Mouse (Mus musculus) left cerebral cortex, adult 11 months (tissue): ENCODE results near the gene Prss43.
"Not testable (repeated sequence)": the region's sequence is repeated elsewhere in the genome, so short reads cannot be mapped to it uniquely, and the experiment has no call there.

Source experiments
- DNase-seq: peaks from one replicate; pipeline ENCODE4 v3.0.0; 2022; ENCODE audit warnings: low spot score

The Prss43 gene

DNA sequence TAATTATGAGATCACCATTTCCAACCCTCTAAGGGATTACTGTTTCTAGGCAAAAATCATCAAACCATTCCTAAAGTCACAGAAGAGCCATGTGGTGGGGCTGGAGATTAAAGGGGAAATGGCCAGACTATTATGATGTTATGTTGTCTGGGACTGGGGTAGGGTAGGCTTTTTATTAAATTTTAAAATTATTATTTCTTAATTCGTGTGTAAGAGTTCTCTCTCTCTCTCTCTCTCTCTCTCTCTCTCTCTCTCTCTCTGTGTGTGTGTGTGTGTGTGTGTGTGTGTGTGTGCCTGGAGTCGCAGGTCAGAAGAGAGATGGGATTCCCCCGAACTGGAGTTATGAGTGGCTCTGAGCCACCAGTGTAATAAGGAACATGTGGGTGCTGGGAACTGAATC lies at the start of gene Prss43:
Gene Prss43, plus strand, starts transcription at position 301 of the 400 bp plus-strand sequence.
- no peak for DNase-seq

DNA sequence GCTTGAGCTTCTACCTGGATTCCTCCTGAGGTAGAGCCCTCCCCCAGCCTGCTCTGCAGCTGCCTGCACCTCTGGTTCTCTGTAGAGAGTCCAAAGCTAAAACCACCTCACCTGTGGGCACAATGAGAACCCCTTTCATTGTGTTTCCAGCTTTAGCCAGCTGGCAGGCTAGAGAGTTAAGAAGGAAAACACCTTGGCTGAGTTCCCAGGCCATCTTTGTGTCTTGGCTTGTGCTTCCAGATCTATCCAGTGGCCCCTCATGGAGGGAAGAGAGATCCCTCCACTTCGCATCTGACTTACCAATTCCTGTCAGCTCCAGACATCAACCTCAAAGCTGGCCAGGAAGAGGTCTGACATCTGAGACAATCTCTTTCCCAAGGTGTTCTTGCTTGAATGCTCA lies 48.4 kb upstream of the Prss43 start:
- DNase-seq = no peak

DNA sequence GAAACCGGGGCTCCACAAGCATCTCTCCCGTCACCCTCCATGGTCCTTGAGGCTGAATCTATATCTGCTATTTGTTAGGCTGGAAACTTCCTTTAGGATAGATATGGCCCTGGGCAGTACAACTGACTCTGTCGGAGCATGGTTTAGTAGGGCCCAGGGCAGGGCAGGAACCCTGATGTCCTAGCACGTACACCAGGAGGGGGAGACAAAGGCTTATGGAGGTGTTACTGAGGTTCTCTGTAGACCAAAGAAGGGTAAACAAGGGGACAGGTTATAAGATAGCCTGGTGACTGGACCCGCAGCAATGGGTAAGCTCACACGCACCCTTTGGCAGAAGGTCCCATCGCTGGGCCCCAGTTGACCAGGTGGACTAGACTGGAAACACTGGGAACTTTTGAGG lies 47.9 kb upstream of the Prss43 start:
- DNase-seq = no peak

DNA sequence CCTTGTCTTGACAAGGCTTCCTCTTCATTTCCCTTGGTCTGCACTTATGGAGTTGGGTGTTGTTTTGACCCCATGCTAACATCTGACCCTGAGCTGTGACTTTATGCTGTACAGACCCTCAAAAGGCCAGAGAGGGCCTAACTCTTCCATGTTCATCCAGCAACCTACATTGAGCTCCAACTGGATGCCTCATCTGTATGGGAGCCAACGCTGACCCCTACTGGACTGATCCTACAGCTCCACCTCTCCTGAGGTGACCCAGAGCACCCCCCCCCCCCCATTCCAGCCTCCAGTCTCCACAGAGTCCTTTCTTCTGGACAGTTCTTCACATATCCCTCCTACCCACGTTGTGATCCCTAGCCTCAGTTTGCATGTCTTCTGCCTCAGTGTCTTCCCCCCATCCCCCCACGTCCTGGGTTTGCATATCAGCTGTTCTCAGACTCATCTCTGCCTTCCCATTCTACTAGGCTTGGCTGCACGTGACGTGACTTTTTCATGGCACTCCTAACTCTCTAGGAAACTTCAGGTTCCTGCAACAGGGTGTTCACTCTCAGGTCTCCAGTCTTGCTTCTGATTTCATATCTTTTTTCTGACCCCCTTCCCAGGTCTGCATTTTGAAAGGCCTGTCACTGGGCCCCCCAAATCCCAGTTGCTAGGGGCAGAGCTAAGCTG lies 47.1 kb upstream of the Prss43 start:
- no peak for DNase-seq

DNA sequence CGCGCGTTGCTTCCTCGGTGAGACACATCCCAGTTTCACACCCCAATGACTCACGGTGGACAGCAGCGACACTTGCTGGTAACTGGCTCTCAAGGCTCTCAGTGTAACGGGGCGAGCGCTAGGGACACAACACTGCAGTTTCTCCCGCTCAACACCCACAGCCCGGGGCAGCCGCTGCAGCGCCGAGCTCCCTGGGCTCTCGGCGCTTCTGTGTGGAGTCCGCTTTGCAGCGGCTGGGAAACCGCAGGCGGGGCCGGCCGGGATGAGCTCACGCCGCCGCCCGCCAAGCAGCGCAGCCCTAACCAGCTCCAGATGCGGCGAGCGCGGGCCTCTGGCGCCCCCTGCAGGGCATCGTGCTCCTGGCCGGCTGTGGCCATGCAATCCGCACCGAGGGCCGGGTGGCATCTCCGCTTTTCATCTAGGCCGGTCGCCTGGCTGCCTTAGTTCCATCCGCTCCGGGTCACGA lies 45.2 kb upstream of the Prss43 start:
- peak; percentile 85 for DNase-seq

DNA sequence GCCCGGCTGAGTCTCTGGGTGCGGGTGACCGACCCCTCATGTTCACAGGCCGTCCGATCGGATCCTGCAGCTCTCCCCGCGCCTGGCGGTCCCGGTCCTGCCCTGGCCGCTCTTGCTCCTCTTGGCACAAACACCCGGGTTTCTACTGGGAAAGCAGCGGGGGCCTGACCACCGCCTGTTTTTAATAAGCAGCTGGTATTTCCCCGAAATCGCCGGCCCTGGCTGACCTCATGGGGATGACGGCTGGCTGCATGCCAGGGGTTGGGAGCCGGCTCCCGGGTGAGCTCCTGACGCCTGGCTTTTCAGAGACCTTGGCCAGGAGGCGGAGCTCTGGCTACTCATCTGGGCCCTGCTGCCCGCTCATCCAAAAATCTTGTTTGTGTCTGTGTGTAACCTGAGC lies 44.8 kb upstream of the Prss43 start:
- peak; percentile 55 for DNase-seq

DNA sequence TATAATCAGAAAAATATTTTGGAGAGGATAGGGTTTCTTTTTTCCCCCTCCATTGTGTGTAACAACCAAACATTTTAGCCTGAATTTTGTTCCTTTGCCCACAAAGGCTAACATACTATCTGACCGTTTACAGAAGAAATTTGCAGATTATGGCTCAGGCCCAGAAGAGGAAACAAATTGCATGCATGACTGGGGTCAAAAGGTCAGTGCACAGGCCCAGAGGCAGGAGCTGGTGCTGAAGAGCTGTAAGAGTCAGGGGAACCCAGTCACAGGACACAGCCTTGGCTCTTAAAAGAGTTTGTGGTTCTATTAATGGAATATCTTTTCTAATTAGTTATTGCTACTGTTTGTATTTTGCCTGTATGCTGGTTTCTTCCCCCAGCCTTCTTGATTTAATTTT lies 42.9 kb upstream of the Prss43 start:
- no peak for DNase-seq

DNA sequence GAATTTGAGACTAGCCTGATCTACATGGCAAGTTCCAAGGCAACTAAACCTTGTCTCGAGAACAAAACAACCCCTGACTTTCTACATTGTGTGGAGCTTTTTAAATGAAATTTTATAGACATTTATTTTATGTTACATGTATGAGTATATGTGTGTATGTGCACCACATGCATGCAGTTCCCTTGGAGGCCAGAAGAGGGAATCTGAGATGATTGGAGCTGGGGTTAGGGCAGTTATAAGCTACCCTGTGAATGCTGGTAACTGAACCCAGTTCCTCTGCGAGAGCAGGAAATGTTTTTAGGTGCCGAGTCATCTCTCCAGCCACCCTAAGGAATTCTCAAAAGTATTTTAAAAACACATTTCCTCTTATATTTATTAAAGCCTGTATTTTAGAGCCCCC lies 38.3 kb upstream of the Prss43 start:
- no peak for DNase-seq

DNA sequence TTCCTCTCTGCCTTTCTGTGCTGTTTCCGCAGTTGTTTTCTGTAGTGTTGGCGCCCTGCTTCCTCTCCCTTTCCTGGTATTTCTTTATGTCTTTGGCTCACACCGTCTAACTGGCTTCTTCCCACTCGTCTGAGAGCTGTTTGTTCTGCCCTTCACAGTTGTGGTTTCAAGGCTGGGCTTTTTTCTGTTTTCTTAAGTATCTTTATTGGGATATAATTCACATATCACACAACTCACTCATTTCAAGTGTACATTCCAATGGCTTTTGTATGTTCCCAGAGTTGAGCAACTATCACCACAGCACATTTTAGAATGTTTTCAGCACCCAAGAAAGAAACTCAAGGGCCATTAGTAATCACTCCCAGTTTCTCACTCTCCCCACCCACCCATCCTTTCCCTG lies 36.0 kb upstream of the Prss43 start:
- no peak for DNase-seq

DNA sequence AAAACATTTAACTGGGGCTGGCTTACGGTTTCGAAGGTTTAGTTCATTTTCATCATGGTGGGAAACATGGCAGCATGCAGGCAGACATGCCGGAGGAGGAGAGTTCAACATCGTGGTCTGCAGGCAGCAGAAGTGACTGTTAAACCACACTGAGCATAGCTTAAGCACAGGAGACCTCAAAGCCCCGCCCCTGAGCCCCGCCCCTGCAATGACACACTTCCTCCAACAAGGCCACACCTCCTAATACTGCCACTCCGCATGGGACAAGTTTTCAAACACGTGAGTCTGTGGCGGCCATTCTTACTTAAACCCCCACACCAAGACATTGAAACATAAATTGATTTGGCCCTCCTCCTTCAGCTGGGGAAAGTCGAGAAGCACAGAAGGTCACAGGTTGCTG lies 29.5 kb upstream of the Prss43 start:
- DNase-seq = no peak

DNA sequence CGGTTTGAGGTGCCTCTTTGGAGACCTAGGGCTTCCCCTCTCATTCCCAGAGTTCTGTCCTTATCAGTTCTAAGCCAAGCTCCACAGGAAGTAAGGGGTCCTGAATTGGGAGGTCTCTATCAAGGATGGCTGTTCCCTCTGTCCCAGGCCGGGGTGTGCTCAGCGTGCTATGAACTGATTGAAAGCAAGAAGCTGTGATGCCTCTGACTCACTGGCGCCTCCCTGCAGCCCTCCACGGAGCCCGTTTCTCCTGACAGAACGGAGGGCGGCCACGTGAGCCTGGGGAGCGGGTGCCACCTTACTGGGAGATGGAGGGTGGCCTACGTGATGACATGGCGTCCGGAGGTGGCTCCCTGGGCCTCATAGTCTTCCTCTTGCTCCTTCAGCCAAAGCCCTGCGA lies 28.6 kb upstream of the Prss43 start, which contains the start of gene Prss42:
Gene Prss42, plus strand, starts transcription at position 301 of the 400 bp plus-strand sequence.
- DNase-seq = no peak

DNA sequence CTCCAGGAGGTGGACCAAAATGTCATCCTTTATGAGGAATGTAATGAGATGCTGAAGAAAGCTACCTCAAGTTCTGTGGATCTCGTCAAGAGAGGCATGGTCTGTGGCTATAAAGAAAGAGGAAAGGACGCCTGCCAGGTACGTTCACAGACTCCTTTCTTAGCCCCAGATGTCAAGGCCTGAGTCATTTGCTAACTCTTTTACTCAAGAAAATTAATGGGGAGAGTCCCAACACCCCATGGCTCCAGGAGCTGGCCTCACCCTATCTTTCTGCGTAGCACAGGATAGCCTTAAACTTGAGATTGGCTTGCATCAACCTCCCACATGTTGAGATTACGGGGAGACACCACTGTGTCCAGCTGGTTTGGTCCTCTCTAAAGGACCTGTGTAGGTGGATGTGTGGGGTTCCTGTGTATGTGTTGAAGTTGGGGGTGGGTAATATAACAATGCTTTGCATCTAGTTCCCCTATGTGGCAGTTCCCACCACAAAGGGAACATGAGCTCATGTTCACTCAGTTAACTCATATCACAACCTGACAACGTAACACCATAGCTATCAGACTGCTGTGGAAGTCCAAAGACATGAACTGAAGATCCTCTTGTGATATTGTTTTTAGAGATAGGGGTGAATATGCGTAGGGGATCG lies 25.5 kb upstream of the Prss43 start:
- DNase-seq = no peak

DNA sequence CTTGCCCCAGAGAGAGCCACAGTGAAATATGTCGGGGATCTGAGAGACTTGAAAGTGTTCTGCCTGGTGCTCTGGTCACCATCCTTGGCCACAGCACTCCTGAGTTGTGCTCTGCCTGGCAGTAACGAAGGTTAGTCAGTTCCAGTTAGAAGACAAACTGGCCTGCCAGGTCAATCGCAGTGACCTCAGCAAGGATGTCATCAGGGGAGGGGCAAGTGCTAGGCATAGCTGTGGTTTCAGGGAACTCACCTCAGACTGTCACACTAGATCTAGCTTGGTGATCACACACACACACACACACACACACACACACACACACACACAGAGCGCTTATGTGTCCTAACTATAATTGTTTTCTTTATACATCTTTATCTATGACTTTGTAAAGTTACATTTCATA lies 23.2 kb upstream of the Prss43 start:
- no peak for DNase-seq

DNA sequence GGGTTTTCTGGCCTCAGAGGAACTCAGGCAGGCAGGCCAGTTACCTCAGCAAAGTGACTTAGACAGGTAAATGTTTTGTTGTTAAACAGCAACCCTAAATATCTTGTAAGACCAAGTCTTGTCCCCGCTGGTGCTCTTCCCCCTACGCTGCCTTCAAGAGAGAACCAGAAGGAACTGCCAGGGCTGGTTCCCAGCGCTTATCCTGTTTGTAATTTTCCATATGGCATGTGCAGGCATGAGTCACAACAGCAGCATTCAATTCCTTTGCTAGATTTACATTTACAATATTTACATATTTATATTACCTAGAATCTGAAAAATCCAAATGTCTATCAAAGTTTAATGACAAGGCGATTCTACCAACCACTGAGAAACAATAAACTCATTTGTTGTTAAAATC lies 16.4 kb upstream of the Prss43 start:
- no peak for DNase-seq

DNA sequence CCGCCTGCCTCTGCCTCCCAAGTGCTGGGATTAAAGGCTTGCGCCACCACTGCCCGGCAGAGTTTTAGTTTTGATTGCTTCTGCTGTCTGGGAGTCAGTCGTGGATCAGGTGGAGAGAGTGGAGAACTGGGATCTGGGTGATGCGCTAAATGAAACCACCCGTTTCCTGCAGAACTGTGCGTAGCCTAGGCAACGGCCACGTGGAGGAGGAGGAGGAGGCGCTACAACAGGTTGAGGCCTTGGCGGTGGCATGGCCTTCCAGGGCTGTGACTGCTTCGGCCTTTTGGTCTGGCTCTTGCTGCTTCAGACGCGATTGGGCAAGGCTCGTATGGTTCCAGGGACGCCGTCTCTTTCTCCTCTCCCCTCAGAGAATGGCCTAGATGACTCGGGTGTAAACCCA lies 12.7 kb upstream of the Prss43 start, which contains the start of gene Prss44:
Gene Prss44, plus strand, starts transcription at position 206 of the 400 bp plus-strand sequence.
- DNase-seq = no peak

DNA sequence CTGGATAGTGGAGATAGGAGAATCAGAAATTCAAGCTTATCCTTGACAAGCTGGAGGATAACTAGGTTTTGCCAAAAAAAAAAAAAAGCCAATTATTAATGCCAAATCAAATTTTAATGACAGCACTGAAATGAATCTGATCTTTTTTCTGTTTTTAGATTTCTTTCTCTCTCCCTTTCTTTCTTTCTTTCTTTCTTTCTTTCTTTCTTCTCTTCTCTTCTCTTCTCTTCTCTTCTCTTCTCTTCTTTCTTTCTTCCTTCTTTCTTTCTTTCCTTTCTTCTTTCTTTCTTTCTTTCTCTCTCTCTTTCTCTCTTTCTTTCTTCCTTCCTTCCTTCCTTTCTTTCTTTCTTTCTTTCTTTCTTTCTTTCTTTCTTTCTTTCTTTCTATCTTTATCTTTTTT lies 5.9 kb upstream of the Prss43 start:
- not testable (repeated sequence) for DNase-seq

DNA sequence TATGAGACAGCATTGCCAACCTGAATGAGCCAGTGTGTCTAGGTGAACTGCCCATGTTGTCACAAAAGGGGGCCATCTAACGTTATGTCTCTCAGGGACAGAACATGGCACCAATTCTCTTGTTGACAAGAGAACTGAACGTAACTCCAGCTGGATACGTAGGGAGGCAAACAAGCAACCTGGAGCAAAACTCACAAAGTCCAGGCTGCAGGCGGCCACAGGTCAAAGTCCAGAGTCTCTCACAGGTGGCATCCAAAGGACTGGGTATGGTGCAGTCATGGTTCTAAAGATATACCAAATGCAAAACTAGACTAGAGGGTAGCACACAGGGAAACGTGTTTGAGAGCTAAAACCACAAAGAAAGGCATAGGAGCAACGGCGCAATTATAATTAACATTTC lies 5.1 kb upstream of the Prss43 start:
- no peak for DNase-seq

DNA sequence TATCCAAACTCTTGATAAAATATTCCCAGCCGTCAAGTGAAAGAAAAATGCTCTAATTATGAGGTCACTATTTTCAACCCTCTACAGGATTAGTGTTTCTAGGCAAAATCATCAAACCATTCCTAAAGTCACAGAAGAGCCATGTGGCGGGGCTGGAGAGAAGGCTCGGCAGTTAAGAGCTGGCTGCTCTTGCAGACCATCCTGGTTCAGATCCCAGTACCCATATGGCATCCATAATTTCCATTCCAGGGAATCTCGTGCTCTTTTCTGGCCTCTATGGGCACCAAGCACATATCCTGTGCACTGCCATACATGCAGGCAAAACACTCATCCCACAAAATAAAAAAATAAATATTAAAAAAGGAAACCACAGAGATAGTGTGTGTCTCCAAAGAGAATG lies 1.1 kb upstream of the Prss43 start:
- no peak for DNase-seq

DNA sequence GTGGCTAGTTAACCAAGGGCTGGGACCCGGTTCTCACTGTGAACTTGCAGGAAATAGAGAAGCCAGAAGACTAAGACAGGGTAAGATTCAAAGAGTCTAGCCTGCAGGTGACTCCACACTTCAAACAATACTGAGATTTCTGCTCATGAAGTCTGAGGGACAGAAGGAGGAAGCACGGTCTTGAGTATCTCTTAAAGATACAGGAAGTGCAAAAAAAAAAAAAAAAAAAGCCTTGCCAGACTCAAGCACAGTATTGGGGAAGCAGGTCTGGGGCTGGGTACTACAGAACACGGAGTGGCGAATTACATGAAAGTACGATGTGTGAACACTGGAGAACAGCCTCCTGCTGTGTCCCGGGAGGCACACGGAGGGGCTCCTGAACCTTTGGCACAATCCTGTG lies 658 bp upstream of the Prss43 start:
- no peak for DNase-seq

DNA sequence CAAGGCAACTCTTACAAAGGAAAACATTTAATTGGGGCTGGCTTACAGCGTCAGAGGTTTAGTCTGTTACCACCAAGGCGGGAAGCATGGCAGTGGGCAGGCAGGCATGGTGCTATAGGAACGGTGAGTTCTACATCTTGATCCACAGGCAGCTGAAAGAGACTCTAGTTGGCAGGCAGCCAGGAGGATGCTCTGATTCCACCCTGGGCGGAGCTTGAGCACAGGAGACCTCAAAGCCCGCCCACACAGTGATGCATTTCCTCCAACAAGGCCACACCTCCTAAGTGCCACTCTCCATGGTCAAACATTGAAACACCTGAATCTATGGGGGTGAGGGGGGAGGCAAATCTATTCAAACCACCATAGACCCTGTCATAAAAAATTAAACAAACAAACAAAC lies 6.5 kb downstream of the Prss43 start:
- no peak for DNase-seq

DNA sequence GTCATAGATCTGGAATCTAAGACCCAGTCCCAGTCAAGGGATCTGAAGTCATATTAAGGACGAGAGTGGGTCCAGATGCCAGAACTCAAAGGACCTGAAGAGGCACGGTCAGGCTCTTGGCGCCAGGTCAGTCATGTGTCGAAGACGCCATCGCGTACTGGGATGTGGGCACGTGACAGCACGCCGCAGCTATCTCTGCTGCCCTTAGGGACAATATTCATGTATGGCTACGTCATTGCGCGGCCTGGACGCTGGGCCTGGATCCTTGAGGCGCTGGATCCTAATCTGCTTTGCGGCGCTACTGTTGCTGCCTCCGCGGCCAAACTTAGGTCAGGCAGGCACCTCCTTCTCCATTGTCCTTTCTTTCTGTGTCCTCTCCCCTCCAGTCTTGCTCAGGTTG lies 7.9 kb downstream of the Prss43 start, which contains the start of gene Prss45:
Gene Prss45, plus strand, starts transcription at position 178 of the 400 bp plus-strand sequence.
- DNase-seq = no peak

DNA sequence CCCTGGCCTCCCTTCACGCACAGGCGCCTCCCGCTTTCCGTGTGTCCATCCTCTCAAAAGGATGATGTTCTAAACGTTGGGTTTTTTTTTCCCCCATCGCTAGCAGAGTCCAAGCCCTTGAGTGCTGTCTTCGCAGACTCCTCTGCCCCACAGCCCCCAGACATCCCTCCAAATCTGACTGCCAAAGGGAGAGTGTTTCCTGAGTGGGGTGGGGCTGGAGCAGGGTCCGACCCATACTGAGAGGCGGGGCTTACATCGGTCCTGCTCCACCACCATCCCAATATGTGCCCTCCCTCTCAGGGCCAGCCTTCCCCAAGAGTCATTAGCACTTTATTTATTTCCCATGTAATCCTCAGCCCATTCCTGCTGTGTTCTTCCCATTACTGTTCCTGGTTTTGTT lies 8.5 kb downstream of the Prss43 start:
- no peak for DNase-seq

DNA sequence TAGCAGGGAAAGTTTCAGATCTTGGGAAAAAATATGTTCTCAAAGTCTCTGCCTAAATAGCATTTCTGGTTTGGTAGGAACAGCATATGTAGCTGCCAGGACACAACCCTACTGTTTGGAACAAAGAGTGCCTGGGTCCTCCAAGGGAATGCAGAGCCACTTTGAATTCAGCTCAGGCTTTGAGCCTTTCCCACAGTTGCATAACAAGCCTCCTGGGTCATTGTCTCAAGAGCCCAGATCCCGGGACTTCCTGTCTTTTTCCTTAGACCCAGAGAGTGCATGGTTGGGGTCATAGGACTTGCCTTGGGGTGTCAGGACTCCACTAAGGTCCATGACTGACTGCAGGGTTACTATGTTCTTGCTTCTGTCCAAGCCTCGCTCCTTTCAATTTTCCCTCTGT lies 9.6 kb downstream of the Prss43 start:
- peak; percentile 10 for DNase-seq

DNA sequence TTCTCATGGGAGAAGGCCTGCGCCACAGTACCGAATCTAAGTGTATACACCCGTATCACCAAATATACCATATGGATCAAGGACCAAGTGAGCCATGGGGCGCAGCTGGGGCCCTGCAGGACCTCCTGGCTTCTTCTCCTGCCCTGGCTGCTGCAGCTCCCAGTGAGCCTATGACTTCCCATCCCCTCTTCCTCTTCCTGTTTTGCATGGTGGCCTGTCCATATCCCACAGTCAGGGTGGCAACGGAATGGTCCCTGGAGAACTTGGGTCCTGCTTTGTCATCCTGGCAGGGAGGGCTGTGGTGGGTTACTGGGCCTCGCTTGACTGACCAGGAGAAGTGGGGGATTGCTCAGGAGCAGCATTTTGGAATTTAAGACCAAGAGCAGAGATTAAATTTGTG lies 14.4 kb downstream of the Prss43 start:
- no peak for DNase-seq
